Mouse (Mus musculus) G1E (cell line): ENCODE measurements around the gene Slc13a2.

Experiments used
- CTCF ChIP-seq: IDR thresholded peaks from 2 replicates; pipeline ENCODE4 v1.5.1; 2012; ENCODE audit warnings: low read depth, low read length, inconsistent platforms, mixed read lengths
- GATA1 ChIP-seq: IDR thresholded peaks from 2 replicates; pipeline ENCODE4 v1.6.1; 2012; ENCODE audit warnings: borderline replicate concordance, low read length, inconsistent platforms, mixed read lengths
- GATA2 ChIP-seq: IDR thresholded peaks from 2 replicates; pipeline ENCODE4 v1.6.1; 2012; ENCODE audit warnings: low read depth, low read length, inconsistent platforms, borderline replicate concordance
- POLR2AphosphoS5 ChIP-seq: IDR thresholded peaks from 2 replicates; pipeline ENCODE4 v1.6.1; 2012; ENCODE audit warnings: low read depth, low read length, inconsistent platforms; ENCODE audit not compliant: insufficient replicate concordance
- TAL1 ChIP-seq: conservative IDR thresholded peaks from 2 replicates; pipeline ENCODE4 v1.6.1; 2012; ENCODE audit warnings: low read depth, low read length, inconsistent platforms, mixed read lengths

DNA sequence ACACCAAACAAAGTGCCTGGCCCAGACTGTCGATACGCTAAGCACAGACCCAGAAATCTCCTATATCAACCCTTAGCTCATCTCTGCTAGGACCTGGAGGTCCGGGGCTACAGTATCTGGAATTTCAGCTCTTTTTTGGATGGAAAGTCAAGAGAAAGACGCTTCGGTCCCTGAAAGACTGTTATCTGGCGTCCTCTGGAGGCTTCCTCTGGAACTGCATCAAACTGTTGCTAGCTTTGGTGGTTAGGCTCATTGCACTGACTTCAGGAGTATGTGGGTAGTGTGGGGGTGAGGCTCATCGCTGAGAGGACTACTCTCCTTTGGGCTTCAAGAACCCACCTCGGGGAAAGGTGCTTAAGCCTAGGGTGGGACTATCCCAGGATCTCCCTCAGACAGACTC, 22.3 kb downstream of the Slc13a2 start:
- peak; percentile 95 for TF ChIP-seq CTCF
- no peak for TF ChIP-seq GATA1
- no peak for TF ChIP-seq TAL1
- TF ChIP-seq GATA2: no peak
- no peak for TF ChIP-seq POLR2AphosphoS5
